Mouse (Mus musculus) lung, adult 18-20 months (tissue): ENCODE results near the gene C3ar1.

Experiments used
- DNase-seq, 2 experiments: peaks; one replicate each; pipeline ENCODE4 v3.0.0; 2022; ENCODE audit warnings: mixed read lengths in 2 of 2

Gene C3ar1

DNA sequence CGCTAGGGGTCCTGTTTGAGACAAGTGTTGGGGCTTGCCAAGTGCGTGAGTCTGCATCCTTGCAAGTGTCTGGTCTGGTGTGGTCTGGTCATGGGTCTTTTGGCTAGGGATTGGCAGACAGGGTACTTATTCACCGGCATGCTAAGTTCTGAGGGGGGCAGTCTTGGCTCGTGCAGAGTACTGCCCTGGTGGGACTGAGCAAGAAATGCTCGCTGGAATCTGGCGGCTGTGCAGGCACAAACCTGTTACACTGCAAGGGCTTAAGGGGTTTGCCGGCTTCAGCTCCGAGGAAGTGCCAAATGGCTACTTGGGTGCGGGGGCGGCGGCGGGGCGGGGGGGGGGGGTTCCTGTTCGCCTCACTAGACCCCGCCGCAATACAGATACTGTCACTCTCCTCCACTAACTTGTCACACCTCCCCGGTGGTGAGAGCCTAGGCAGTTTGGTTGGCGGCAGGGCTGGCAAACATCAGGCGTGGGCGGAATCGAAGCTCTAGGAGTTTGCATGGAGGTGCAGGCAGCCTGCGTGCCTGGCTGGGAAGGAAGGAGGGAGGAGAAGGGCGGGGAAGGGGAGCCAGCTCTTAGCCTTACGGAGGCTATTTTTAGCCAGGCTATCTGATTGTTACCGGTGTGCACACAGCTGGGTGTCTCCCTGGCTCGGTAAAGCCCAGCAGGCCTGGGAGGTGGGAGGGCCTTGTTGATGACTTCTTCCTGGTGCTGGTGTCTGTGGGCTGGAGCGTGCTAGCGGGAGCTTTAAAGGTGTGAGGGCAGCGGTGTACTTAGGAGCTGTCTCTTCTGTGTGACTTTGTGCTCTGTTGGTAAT, 29.8 kb downstream of the C3ar1 start:
- DNase-seq: peak; percentile 81 to 86

DNA sequence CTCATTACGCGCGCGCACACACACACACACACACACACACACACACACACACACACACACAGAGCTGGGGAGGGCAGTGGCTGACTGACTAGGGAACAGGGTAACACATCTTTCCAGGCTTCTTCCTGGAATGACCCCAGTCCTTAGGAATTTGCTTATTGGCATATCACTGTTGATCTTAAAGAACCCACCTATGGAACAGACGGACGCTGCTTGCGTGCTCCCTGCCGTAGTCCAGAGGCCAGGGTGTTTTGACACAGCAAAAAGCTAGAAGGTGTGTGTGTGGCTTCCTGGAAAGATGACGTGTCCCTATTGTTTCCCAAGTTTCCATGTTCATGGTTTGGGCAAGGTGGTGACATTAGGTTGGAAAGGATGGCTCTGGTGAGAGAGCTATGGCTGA, 30.8 kb downstream of the C3ar1 start:
- no peak for DNase-seq

GRCm38 (mm10) chr6:122824086-122824485, 31.9 kb downstream of the C3ar1 start:
- DNase-seq: peak; percentile 60 to 76

DNA sequence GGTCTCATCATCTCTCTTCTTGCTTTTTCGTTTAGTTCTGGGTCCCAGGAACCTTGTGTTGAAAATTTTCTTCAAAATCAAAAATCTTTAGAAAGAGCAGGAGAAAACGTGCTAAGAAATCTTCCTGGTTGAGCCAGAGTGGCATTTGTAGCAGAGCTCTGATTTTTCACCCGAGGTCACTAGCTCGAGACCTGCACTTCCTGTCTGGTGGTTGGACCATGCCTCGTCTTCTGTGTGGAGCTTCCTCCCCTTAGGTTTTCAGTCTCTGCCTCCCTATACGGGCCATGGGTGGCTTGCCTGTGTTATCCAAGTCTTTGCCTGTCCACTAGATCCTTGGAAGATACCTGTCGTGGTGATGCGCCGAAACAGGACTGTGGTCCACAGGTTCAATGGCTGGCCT, 34.1 kb downstream of the C3ar1 start:
- DNase-seq: no peak

GRCm38 (mm10) chr6:122820799-122821650, 34.9 kb downstream of the C3ar1 start:
- no peak for DNase-seq

GRCm38 (mm10) chr6:122820071-122820798, 35.7 kb downstream of the C3ar1 start:
- peak; percentile 44 to 46 for DNase-seq

- peak; percentile 70 to 75 for DNase-seq
Measured at GRCm38 (mm10) chr6:122819306-122820070, 36.5 kb downstream of the C3ar1 start, which contains the start of gene Foxj2. Gene Foxj2, plus strand, starts transcription at chr6:122819914.

GRCm38 (mm10) chr6:122813640-122814039, 42.3 kb downstream of the C3ar1 start:
- no peak for DNase-seq

GRCm38 (mm10) chr6:122812716-122813115, 43.2 kb downstream of the C3ar1 start:
- no peak for DNase-seq

DNA sequence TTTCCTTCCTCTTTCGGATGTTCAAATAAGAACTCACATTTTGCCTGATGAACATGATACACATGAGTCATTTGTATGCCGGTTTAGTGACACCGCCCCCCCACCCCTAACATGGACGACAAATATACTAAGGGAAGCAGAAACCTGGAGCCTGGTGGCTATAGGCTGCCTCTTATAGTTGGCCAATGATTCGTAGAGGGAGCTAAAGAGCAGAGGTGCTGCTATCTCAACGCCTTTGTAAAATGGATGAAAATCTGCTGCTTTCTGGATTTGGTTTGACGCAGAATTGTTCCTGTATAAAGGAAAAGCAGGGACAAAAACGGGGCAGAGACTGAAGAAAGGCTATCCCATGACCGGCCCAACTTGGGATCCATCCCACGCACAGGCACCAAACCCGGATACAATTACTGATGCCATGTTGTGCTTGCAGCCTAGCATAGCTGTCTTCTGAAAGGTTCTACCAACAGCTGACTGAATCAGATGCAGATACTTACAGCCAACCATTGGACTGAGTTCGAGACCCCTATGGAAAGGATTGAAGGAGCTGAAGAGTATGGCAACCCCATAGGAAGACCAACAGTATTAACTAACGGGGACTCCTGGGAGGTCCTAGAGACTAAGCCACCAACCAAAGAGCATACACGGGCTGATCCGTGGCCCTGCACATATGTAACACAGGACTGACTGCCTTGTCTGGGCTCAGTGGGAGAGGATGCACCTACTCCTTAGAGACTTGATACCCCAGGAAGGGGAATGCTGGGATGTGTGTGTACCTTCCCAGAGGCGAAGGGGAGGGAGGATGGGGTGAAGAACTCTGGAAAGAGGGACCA, 44.0 kb downstream of the C3ar1 start:
- DNase-seq: peak; percentile 30 to 46

DNA sequence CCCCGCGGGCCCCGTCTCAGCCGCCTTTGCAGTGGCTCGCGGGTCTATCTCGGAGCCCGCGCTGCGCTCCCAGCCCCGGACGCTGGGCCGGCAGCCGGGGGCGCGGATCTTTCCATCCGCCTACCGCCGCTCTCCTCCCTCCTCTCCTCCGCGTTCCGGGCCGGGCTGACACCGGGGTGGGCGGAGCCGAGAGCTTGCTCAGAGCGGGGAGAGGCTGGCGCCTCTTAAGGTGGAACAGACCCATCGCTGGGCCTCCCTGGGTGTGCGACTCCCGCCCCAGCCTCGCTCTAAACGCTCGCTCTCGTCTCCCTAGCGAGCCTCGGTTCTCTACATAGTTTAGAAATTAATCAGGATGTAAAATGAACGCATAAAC, 44.7 kb downstream of the C3ar1 start:
- DNase-seq: peak; percentile 95 to 97

DNA sequence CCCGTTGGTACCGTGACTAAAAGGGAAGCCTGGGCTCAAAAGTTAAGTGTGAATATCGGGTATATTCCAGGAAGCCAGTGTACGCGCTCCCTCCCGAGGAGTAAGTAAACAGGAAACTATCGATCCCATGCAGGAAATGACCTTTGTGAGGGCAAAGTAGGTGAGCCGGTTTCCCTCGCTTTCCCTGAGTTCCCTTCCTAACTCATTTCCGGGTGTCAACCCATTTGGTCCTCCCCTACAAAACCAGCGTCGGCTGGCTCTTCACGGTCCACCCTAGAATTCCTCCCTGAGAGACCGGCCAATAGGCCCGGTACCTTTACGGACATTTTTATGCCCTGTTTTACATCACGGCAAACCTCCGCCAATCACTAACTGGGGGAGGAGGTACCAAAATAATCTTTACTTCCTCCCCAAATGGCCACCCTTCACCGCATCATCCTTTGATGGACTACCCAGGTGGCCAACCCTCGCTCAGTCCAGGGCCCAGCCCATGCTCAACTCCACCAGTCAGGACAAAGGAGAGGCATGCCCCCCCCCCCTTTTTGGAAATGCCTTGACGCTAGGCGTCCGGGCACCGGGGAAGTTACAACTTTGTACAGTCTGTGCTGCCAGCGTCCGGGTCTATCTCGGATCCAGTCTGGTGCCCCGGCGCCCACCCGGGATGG, 45.2 kb downstream of the C3ar1 start:
- peak; percentile 99 for DNase-seq

DNA sequence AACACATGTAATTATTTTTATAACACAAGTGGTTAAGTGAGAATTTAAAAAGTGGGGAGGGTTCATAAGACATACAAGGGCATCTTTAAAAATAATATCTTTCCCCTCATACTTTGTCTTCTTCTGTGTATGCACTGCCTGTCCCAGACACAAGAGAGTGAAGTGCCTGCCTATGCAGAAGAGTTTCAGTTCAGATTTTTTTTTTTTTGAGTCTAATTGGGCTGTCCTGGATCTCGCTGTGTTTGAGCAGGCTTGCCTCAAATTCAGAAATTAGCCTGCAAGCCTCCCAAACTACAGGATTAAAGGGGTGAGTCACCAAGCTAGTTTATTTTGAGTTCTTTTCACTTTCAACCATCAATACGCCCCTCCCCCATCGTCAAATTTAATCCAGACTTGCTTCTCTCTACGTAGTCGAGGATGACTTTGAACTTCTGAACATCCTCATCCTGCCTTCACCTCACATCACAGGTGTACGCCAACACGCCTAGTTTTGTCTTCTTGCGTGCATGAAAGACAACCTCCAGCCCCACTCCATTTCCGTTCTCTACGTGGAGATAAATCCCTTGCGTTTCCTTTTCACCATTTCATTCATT, 45.8 kb downstream of the C3ar1 start:
- no peak for DNase-seq

DNA sequence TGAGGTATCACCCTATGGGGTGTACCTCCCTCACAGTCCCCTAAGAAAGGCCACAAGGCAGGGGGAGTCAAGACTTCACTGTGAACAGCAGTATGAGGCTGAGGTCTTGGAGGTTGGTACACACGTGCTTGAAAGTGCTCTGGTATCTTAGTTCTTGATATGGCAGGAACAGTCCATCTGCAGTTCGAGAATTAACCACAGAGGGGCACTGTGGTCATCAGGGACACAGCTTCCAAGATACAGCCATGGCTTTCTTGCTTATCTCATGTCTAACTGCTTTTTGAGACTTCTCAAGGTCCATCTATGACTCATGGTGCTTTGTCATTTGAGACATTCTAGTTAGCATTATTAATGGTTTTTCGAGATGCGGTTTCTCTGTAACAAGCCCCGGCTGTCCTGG, 51.5 kb downstream of the C3ar1 start:
- peak; percentile 76 to 83 for DNase-seq

- DNase-seq: no peak
Measured at GRCm38 (mm10) chr6:122801801-122802514, 54.0 kb downstream of the C3ar1 start.

GRCm38 (mm10) chr6:122801301-122801800, 54.6 kb downstream of the C3ar1 start, which contains the start of gene Slc2a3:
Gene Slc2a3, minus strand, starts transcription at chr6:122801640.
- peak; percentile 43 to 50 for DNase-seq

- no peak for DNase-seq
Measured at GRCm38 (mm10) chr6:122800640-122801300, 55.2 kb downstream of the C3ar1 start.
